Mouse (Mus musculus): ENCODE measurements around the gene Olfr706.
A peak's percentile ranks its signal among the peaks of the same experiment; 100 is the strongest.
"Not testable (repeated sequence)": the region's sequence is repeated elsewhere in the genome, so short reads cannot be mapped to it uniquely, and the experiment has no call there.

Olfr706 gene

GRCm38 (mm10) chr7:106888062-106888461 lies at the start of gene Olfr706:
Gene Olfr706 (minus strand): TSS chr7:106888162.
- DNase-seq: no peak

DNA sequence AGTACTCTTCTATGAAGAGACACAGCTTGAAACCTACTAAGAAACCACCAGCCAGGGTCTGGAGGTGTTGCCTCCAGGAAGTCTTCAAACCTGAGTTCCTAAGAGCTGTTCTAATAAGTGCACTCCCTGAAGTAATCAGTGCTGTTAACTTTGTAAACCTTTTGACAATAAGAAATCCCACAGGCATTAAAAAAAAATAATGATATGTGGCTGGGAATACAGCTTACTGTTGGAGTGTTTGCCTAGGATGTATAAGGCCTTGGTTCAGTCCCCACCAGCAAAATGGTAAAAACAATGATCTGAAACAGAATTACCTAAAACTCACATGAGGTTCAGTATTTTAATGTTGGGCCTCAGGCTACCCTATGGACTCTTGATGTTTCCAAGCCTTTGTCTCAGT lies 44.2 kb upstream of the Olfr706 start, which contains the start of gene Olfr709-ps1:
Gene Olfr709-ps1, minus strand, starts transcription at position 101 of the 400 bp plus-strand sequence.
- DNase-seq: no peak

- DNase-seq: peak; percentile 0 to 3
These were observed 33.0 kb upstream of the Olfr706 start for GRCm38 (mm10) chr7:106920961-106921360.

DNA sequence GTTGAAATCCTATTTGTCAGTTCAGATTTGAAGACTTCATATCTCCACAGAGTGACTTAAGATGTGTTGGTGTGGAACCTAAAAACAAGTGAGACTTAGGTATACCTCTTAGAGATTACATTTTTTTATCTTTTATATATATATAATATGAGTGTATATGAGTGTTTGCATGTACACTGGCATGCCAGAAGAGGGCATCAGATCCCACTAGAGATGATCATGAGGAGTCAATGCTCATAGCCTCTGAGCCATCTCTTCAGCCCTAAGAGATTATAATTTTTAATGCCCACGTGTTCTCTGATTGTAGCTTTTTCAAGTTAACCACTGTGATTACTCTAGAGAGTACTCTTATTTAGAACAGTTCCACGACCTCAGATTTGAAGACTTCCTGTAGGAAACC lies 19.7 kb upstream of the Olfr706 start, which contains the start of gene Olfr1532-ps1:
Gene Olfr1532-ps1, plus strand, starts transcription at position 326 of the 400 bp plus-strand sequence.
- no peak for DNase-seq

DNA sequence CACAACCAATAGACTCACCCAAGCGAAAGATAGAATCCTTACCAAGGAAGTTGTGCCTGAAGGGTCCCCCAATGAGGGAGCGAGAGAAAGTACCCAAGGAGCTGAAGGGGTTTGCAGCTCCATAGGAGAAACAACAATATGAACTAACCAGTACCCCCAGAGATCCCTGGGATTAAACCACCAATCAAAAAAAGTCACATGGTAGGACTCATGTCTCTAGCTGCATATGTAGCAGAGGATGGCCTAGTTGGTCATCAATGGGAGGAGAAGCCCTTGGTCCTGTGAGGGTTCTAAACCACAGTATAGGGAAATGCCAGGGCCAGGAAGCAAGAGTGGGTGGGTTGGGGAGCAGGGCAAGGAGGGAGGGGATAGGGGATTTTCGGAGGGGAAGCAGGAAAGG lies 13.2 kb upstream of the Olfr706 start, which contains the start of gene Olfr707:
Gene Olfr707, minus strand, starts transcription at position 101 of the 400 bp plus-strand sequence.
- not testable (repeated sequence) for DNase-seq

DNA sequence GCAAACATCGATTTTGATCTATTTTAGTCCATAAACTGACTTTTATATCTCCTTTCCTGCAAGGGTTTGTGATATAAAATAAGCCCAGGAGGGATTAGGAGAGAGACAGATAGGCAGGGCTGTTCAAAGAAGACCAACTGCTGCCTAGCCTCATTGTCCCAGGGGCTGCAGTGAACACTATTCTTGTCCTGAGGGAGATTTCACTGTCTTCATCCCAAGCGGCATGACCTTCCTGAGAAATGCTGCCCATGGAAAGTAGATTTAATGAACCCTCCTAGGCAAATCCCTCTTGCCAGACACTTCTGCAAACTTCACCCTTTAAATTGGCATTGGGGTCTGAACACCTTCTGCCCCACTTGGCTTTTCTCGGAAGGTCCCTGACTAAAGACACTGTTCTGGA lies 11.2 kb downstream of the Olfr706 start, which contains the start of gene Olfr705:
Gene Olfr705, minus strand, starts transcription at position 101 of the 400 bp plus-strand sequence.
- DNase-seq: no peak

- DNase-seq: no peak
These were observed 25.1 kb downstream of the Olfr706 start, which contains the start of gene Olfr704 for GRCm38 (mm10) chr7:106862885-106863284. Gene Olfr704 (plus strand): TSS chr7:106863185.

DNA sequence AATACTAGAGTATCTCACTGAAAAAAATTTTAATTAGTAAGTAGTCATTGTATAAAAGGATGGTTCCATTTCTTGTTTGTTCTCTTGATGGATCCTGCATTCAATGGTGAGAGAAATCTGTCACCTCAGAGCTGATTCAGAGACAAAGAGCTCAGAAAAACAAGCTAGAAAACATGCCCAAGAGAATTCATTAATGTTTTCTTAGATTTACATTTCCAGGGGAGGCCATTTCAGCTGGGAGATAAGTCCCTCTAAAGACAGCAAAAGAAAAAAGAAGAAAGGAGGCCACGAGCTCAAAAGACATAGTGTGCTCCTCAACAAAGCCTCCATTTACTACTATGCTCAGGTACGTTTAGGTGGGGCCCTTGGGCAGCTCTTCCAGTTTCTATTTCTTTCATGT lies 44.9 kb downstream of the Olfr706 start, which contains the start of gene Olfr703:
Gene Olfr703, plus strand, starts transcription at position 301 of the 400 bp plus-strand sequence.
- no peak for DNase-seq

- no peak for DNase-seq
These were observed 54.2 kb downstream of the Olfr706 start, which contains the start of gene Olfr702 for GRCm38 (mm10) chr7:106833793-106834192. Gene Olfr702 (minus strand): TSS chr7:106833893.
